Mouse (Mus musculus): Measurements from ENCODE around the gene Mpl.

- TF ChIP-seq TAL1 (IDR thresholded peaks at IDR 0.05; ENCODE audit: low read length) (no peak), GATA1 (IDR thresholded peaks at IDR 0.05; ENCODE audit: low read length) (no peak)
Measured at GRCm38 (mm10) chr4:118396433-118396832, 60.9 kb downstream of the Mpl start.

Data from erythroblast, embryonic 14.5 days (primary cell).